Mouse (Mus musculus) midbrain, postnatal 0 days (tissue): ENCODE results near the gene A130010J15Rik. TPM values are rescaled to one million over a fixed set of nuclear protein-coding genes. Genes with fewer than 3 reads are reported as not detected.
A peak's percentile ranks its signal among the peaks of the same experiment; 100 is the strongest.

Source experiments
- ATAC-seq: fragments of 200-750 bp; cut with Nextera tagmentation; 2 replicates; pipeline ENCODE4 v1.8.0; 2017; ENCODE audit warnings: moderate number of reproducible peaks, mild to moderate bottlenecking, moderate TSS enrichment, moderate library complexity; ENCODE audit not compliant: low FRiP score
- DNase-seq: peaks from one replicate; pipeline ENCODE4 v3.0.0-alpha.2; 2015; ENCODE audit warnings: low spot score
- H3K27ac ChIP-seq: fragments of 300-500 bp; sonication (generic); 2 replicates; pipeline ENCODE4 v1.5.1; 2014; ENCODE audit warnings: low read depth, mild to moderate bottlenecking, low read length, mixed read lengths
- H3K27me3 ChIP-seq: fragments of 300-500 bp; sonication (generic); 2 replicates; pipeline ENCODE4 v1.6.1; 2014; ENCODE audit warnings: low read length, control low read depth, mixed read lengths; ENCODE audit not compliant: insufficient read depth
- H3K36me3 ChIP-seq: fragments of 300-500 bp; sonication (generic); 2 replicates; pipeline ENCODE4 v1.6.1; 2014; ENCODE audit warnings: low read length, control low read depth, mixed read lengths; ENCODE audit not compliant: insufficient read depth
- H3K4me1 ChIP-seq: fragments of 300-500 bp; sonication (generic); 2 replicates; pipeline ENCODE4 v1.6.1; 2014; ENCODE audit warnings: mild to moderate bottlenecking, control low read depth, antibody characterized with exemption, low read length, mixed read lengths; ENCODE audit not compliant: insufficient read depth
- H3K4me2 ChIP-seq: fragments of 300-500 bp; sonication (generic); 2 replicates; pipeline ENCODE4 v1.6.1; 2014; ENCODE audit warnings: low read depth, mild to moderate bottlenecking, low read length, mixed read lengths; ENCODE audit not compliant: poor library complexity, severe bottlenecking
- H3K4me3 ChIP-seq: fragments of 300-500 bp; sonication (generic); 2 replicates; pipeline ENCODE4 v1.5.1; 2014; ENCODE audit warnings: low read depth, mild to moderate bottlenecking, low read length, moderate library complexity
- H3K9ac ChIP-seq: fragments of 300-500 bp; sonication (generic); replicated peaks from 2 replicates; pipeline ENCODE4 v1.6.1; 2014; ENCODE audit warnings: mild to moderate bottlenecking, low read length, moderate library complexity, mixed read lengths; ENCODE audit not compliant: poor library complexity, severe bottlenecking
- H3K9me3 ChIP-seq: fragments of 300-500 bp; sonication (generic); 2 replicates; pipeline ENCODE4 v1.6.1; 2016; ENCODE audit warnings: low read length, control low read depth
- CTCF ChIP-seq: IDR thresholded peaks from 2 replicates; pipeline ENCODE4 v1.5.1; 2016; ENCODE audit warnings: antibody characterized with exemption, mild to moderate bottlenecking
- WGBS: fragments of 180-500 bp; shearing (Covaris S2); extraction: QIAGEN DNeasy Blood & Tissue Kit; methylation state at CpG from one replicate; pipeline ENCODE4 v1.1.7; 2014; 5-methylcytosine and 5-hydroxymethylcytosine counted together
- polyA plus RNA-seq: library from polyadenylated mRNA; unstranded; fragments of >200 nt; fragmentation: Nextera tagmentation; extraction: Ambion mirVana; gene quantifications from 2 replicates; pipeline ENCODE4 v1.2.1, GENCODE M21; 2015
- total RNA-seq: library from RNA; depleted of rRNA; stranded (reverse); fragments of >200 nt; gene quantifications from 2 replicates; pipeline ENCODE4 v1.2.3, GENCODE M21; 2014

The A130010J15Rik gene
- total and polyA plus RNA-seq, 2 experiments from 2014 or later: 10.0 to 10.5 TPM

- H3K4me1 ChIP-seq: no peaks in the 10 kb centered on the region
- DNase-seq (no peak), ATAC-seq (no peak)
- no peaks in the 10 kb centered on the region for H3K36me3 ChIP-seq
- no peaks in the 10 kb centered on the region for H3K27me3 ChIP-seq
- TF ChIP-seq CTCF: peak; percentile 23
- H3K9me3 ChIP-seq: no peaks in the 10 kb centered on the region
- no peak overlapping the region for H3K9ac ChIP-seq
- no peak overlapping the region for H3K4me3 ChIP-seq
- no peak overlapping the region for H3K4me2 ChIP-seq
- 85% methylated on average over 2 of the region's 2 CpGs for WGBS
- no peak overlapping the region for H3K27ac ChIP-seq
Observed at GRCm38 (mm10) chr1:193198312-193198711, 30.5 kb downstream of the A130010J15Rik start.

GRCm38 (mm10) chr1:193200640-193201382 is 33.0 kb downstream of the A130010J15Rik start:
- no peak for ATAC-seq
- Histone ChIP-seq H3K4me2 (no peak overlapping the region), H3K4me1 (no peaks in the 10 kb centered on the region), H3K9ac (no peak overlapping the region), H3K4me3 (no peak overlapping the region), H3K27me3 (no peaks in the 10 kb centered on the region), H3K36me3 (no peaks in the 10 kb centered on the region), H3K9me3 (no peaks in the 10 kb centered on the region), H3K27ac (no peak overlapping the region)
- DNase-seq: no peak
- 79% methylated on average over 8 of the region's 8 CpGs for WGBS
- no peak for TF ChIP-seq CTCF

GRCm38 (mm10) chr1:193201383-193201778 is 33.5 kb downstream of the A130010J15Rik start, which contains the start of gene Traf3ip3:
Gene Traf3ip3, minus strand, starts transcription at chr1:193201703.
- Histone ChIP-seq H3K9ac (no peak within 1 kb of the TSS), H3K4me2 (no peak within 1 kb of the TSS), H3K4me3 (no peak within 1 kb of the TSS), H3K4me1 (no peaks in the 10 kb centered on the region), H3K27ac (no peak within 1 kb of the TSS), H3K27me3 (no peaks in the 10 kb centered on the region), H3K36me3 (no peaks in the 10 kb centered on the region), H3K9me3 (no peaks in the 10 kb centered on the region)
- no peak for TF ChIP-seq CTCF
- peak; percentile 4 for DNase-seq
- WGBS: 74% methylated on average over 5 of the region's 5 CpGs
- ATAC-seq: no peak

- no peaks in the 10 kb centered on the region for H3K9me3 ChIP-seq
- H3K9ac ChIP-seq: no peak overlapping the region
- H3K27ac ChIP-seq: no peak overlapping the region
- H3K27me3 ChIP-seq: no peaks in the 10 kb centered on the region
- no peak for DNase-seq
- ATAC-seq: no peak
- H3K4me3 ChIP-seq: no peak overlapping the region
- H3K4me2 ChIP-seq: no peak overlapping the region
- no peak for TF ChIP-seq CTCF
- H3K4me1 ChIP-seq: no peaks in the 10 kb centered on the region
- WGBS: 84% methylated on average over 2 of the region's 2 CpGs
- no peaks in the 10 kb centered on the region for H3K36me3 ChIP-seq
Observed at GRCm38 (mm10) chr1:193203821-193204220, 36.0 kb downstream of the A130010J15Rik start.

- H3K4me2 ChIP-seq: no peak overlapping the region
- H3K9ac ChIP-seq: no peak overlapping the region
- no peaks in the 10 kb centered on the region for H3K36me3 ChIP-seq
- H3K27me3 ChIP-seq: no peaks in the 10 kb centered on the region
- TF ChIP-seq CTCF: no peak
- no peak overlapping the region for H3K4me3 ChIP-seq
- WGBS: 93% methylated on average over 2 of the region's 2 CpGs
- H3K9me3 ChIP-seq: no peaks in the 10 kb centered on the region
- ATAC-seq (no peak), DNase-seq (no peak)
- no peaks in the 10 kb centered on the region for H3K4me1 ChIP-seq
- H3K27ac ChIP-seq: no peak overlapping the region
Observed at GRCm38 (mm10) chr1:193205431-193205830, 37.6 kb downstream of the A130010J15Rik start.

- Histone ChIP-seq H3K27me3 (no peaks in the 10 kb centered on the region), H3K4me1 (no peaks in the 10 kb centered on the region), H3K9ac (no peak within 1 kb of the TSS), H3K4me3 (no peak within 1 kb of the TSS), H3K4me2 (no peak within 1 kb of the TSS), H3K9me3 (no peaks in the 10 kb centered on the region), H3K36me3 (no peaks in the 10 kb centered on the region), H3K27ac (no peak within 1 kb of the TSS)
- no peak for ATAC-seq
- no peak for DNase-seq
- WGBS: 92% methylated on average over 3 of the region's 3 CpGs
- TF ChIP-seq CTCF: no peak
Observed at GRCm38 (mm10) chr1:193207503-193207902, 39.7 kb downstream of the A130010J15Rik start, which contains the start of gene Lamb3. Gene Lamb3, plus strand, starts transcription at chr1:193207699.
